Mouse (Mus musculus): Measurements from ENCODE around the gene Aatf. TPM values are rescaled to one million over a fixed set of nuclear protein-coding genes. Genes with fewer than 3 reads are reported as not detected.
"Not testable (repeated sequence)": the region's sequence is repeated elsewhere in the genome, so short reads cannot be mapped to it uniquely, and the experiment has no call there.

Aatf gene
- total RNA-seq, 2 experiments from 2014 or later = 60.7 to 220 TPM

- ATAC-seq (replicated peaks; ENCODE audit: low FRiP score, low TSS enrichment, poor library complexity, severe bottlenecking) = not testable (repeated sequence)
These were observed 121.3 kb downstream of the Aatf start for GRCm38 (mm10) chr11:84392066-84392465.

GRCm38 (mm10) chr11:84391126-84391525 lies 122.2 kb downstream of the Aatf start:
- ATAC-seq (replicated peaks; ENCODE audit: low FRiP score, low TSS enrichment, poor library complexity, severe bottlenecking) = no peak

- ATAC-seq (replicated peaks; ENCODE audit: low FRiP score, low TSS enrichment, poor library complexity, severe bottlenecking) = no peak
These were observed 124.0 kb downstream of the Aatf start for GRCm38 (mm10) chr11:84389332-84389731.

- no peak for ATAC-seq (replicated peaks; ENCODE audit: low FRiP score, low TSS enrichment, poor library complexity, severe bottlenecking)
These were observed 129.4 kb downstream of the Aatf start for GRCm38 (mm10) chr11:84383891-84384290.

- no peak for ATAC-seq (replicated peaks; ENCODE audit: low FRiP score, low TSS enrichment, poor library complexity, severe bottlenecking)
These were observed 130.9 kb downstream of the Aatf start for GRCm38 (mm10) chr11:84382450-84382849.

- no peak for ATAC-seq (replicated peaks; ENCODE audit: low FRiP score, low TSS enrichment, poor library complexity, severe bottlenecking)
These were observed 136.6 kb downstream of the Aatf start for GRCm38 (mm10) chr11:84376510-84377365.

DNA sequence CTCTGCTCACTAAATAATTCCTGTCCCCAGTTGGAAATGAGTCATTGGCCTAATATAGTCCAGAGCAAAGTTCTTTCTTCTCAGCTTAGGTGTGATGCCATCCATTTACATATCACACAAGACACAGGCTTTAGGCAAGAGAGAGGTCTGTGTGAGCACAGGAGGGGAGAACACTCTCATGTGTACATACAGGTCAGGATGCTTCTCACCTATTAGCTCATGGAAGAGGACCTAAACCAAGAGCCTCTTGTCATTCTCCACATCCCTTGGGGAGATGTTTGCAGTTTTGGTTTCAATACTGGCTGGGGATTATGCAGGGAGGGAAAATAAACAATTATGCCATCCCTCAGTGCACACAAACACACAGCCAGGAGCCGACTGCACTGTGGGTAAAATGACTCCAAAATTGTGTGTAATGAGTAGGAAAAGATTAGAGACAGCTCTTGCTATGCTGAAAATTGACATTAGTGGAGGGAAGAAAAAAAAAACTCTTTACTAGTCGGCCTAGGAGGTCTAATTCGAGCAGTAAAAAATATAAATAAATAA lies 137.3 kb downstream of the Aatf start:
- no peak for ATAC-seq (replicated peaks; ENCODE audit: low FRiP score, low TSS enrichment, poor library complexity, severe bottlenecking)

DNA sequence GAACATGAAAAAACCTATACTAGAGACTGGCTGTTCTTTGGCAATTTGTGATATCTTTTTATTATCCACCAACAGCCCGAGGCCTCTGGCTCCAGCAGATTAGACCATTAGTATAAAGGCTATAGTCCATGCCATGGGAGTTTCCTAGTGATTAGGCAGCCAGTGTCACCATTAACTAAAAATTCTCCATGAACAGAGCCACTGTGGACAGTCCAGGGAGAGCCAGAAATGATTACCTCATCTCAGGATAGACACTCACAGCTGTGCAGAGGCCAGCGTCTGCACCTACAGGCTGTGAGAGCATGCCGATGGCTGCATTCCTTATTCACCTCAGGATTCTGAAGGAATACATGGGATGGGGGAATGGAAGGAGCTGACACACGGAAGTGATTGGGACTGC lies 140.2 kb downstream of the Aatf start:
- ATAC-seq (replicated peaks; ENCODE audit: low FRiP score, low TSS enrichment, poor library complexity, severe bottlenecking) = no peak

Other genes starting within 250 kb of the Aatf start
- gene Lhx1, start 12.0 kb upstream of the Aatf start, total RNA-seq (2014; fragmentation: Nextera tagmentation) = not detected in 2 replicates
- gene Lhx1, start 12.0 kb upstream of the Aatf start, total RNA-seq (2017) = not detected in 2 replicates